Mouse (Mus musculus) brain, embryonic 14.5 days (tissue): ENCODE data around the gene Slc6a11.

ENCODE experiments used
- CTCF ChIP-seq: fragments of 200-500 bp; IDR thresholded peaks from 2 replicates; pipeline ENCODE4 v1.5.1; 2012; ENCODE audit warnings: inconsistent platforms, mild to moderate bottlenecking, moderate library complexity, borderline replicate concordance; ENCODE audit not compliant: insufficient read depth, insufficient read length; ENCODE audit errors: extremely low read depth
- POLR2A ChIP-seq: fragments of 200-500 bp; IDR thresholded peaks from 2 replicates; pipeline ENCODE4 v1.6.1; 2012; ENCODE audit warnings: mild to moderate bottlenecking, inconsistent platforms, borderline replicate concordance; ENCODE audit not compliant: poor library complexity, insufficient read depth, insufficient read length, severe bottlenecking; ENCODE audit errors: extremely low read depth

DNA sequence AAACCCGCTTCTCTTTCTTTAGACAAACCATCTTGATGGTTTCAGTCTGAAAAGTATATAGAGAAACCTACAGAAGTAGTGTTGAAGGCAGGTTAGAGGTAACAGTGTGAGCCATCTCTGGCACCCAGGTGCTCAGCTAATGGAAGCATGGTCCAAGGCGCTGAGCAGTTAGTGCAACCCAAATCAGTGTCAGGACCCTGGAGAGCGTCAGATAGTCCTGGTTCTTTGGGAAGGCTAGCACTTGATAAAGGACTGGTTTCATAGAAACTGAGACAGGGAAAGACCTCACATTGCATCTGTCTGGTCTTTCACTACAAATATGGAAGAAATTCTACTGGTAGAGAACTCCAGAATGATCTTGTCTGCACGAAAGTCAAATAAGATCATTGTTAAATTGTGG is 56.1 kb downstream of the Slc6a11 start:
- TF ChIP-seq CTCF = no peak
- TF ChIP-seq POLR2A = no peak
